Mouse (Mus musculus) T-helper 1 cell (primary cell): ENCODE measurements around the gene Fam122a.

ENCODE experiments used
- in situ Hi-C: fragments of 300-600 bp; cut with MboI, MseI; formaldehyde crosslinking; loops from one replicate; pipeline ENCODE4 v1.15.1; 2025; ENCODE audit warnings: high pct_unique_total_duplicates

Fam122a gene

GRCm38 (mm10) chr19:24431381-24431780 is 45.8 kb downstream of the Fam122a start:
- in situ Hi-C loops: no loop called here

- in situ Hi-C loops: no loop called here
Measured at GRCm38 (mm10) chr19:24428011-24428410, 49.1 kb downstream of the Fam122a start.

- in situ Hi-C loops: no loop called here
Measured at GRCm38 (mm10) chr19:24427258-24427657, 49.9 kb downstream of the Fam122a start.

DNA sequence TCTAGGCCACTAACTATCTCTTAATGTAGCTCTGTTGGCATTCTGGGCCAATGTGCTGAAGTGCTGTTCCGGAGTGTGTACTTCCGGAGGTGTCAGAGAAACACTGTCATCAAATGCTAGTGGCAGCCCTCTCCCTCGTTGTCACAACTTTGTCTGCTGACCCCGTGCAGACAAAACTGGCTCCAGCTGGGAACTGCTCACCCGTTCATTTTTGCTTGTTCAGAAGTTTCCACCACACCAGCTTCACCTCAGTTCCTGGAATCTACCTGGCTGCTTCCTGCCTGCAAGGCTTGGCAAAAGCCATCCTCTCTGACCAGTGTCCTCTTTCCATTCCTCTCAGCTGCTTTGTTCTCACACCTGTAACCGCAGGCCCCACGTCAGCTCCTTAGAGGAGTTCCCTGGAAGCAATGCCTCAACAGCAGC is 50.4 kb downstream of the Fam122a start:
- in situ Hi-C loops: no loop called here
